Mouse (Mus musculus): ENCODE data around the gene Grm1. TPM values are rescaled to one million over a fixed set of nuclear protein-coding genes. Genes with fewer than 3 reads are reported as not detected.
A peak's percentile ranks its signal among the peaks of the same experiment; 100 is the strongest.
"Not testable (repeated sequence)": the region's sequence is repeated elsewhere in the genome, so short reads cannot be mapped to it uniquely, and the experiment has no call there.

Gene Grm1
- total and polyA plus RNA-seq, 2 experiments from 2014 or later, result 14.8 to 30.1 TPM

GRCm38 (mm10) chr10:11080013-11080724 lies 2.0 kb downstream of the Grm1 start:
- H3K4me1 ChIP-seq (ENCODE audit: insufficient read depth, low read length), result peaks cover 5% of the 10 kb centered on the region; the same call in 1 of the 2 replicates

GRCm38 (mm10) chr10:11079506-11079905 lies 2.6 kb downstream of the Grm1 start:
- H3K9ac ChIP-seq (replicated peaks; ENCODE audit: low read length, poor library complexity, severe bottlenecking), result peak overlapping the region; percentile 55; the same call in 1 of the 2 replicates

More at GRCm38 (mm10) chr10:11080013-11080724, 2.0 kb downstream of the Grm1 start:
- ATAC-seq (ENCODE audit: low FRiP score), result peak; percentile 44; the same call in 1 of the 2 replicates
- no peak overlapping the region for H3K27ac ChIP-seq (ENCODE audit: low read depth, low read length)
- DNase-seq (ENCODE audit: low spot score), result peak; percentile 12
- peak overlapping the region; percentile 57 for H3K4me3 ChIP-seq (ENCODE audit: low read depth, low read length)
- peak overlapping the region; percentile 55 for H3K9ac ChIP-seq (replicated peaks; ENCODE audit: low read length, poor library complexity, severe bottlenecking)
- H3K36me3 ChIP-seq (ENCODE audit: insufficient read depth, low read length), result no peaks in the 10 kb centered on the region
- TF ChIP-seq CTCF (IDR thresholded peaks at IDR 0.05), result no peak
- H3K9me3 ChIP-seq (ENCODE audit: low read length), result no peaks in the 10 kb centered on the region
- WGBS, result 6% methylated on average over 33 of the region's 33 CpGs
- no peaks in the 10 kb centered on the region for H3K27me3 ChIP-seq (ENCODE audit: insufficient read depth, low read length)
- H3K4me2 ChIP-seq (ENCODE audit: low read depth, low read length, poor library complexity, severe bottlenecking), result peak overlapping the region; percentile 67

GRCm38 (mm10) chr10:11065136-11065535 lies 17.0 kb downstream of the Grm1 start:
- Histone ChIP-seq H3K9ac (replicated peaks; ENCODE audit: low read length, poor library complexity, severe bottlenecking) (no peak overlapping the region), H3K4me2 (ENCODE audit: low read depth, low read length, poor library complexity, severe bottlenecking) (no peak overlapping the region), H3K36me3 (ENCODE audit: insufficient read depth, low read length) (no peaks in the 10 kb centered on the region), H3K27ac (ENCODE audit: low read depth, low read length) (no peak overlapping the region), H3K27me3 (ENCODE audit: insufficient read depth, low read length) (no peaks in the 10 kb centered on the region), H3K4me1 (ENCODE audit: insufficient read depth, low read length) (no peaks in the 10 kb centered on the region), H3K9me3 (ENCODE audit: low read length) (0 out of 2 replicates have a peak, but pooled peaks cover 3% of the 10 kb centered on the region), H3K4me3 (ENCODE audit: low read depth, low read length) (no peak overlapping the region)
- DNase-seq (ENCODE audit: low spot score) (no peak), ATAC-seq (ENCODE audit: low FRiP score) (no peak)
- no peak for TF ChIP-seq CTCF (IDR thresholded peaks at IDR 0.05)
- 64% methylated on average over 2 of the region's 2 CpGs for WGBS

More at GRCm38 (mm10) chr10:11079506-11079905, 2.6 kb downstream of the Grm1 start:
- H3K36me3 ChIP-seq (ENCODE audit: insufficient read depth, low read length), result no peaks in the 10 kb centered on the region
- peak overlapping the region; percentile 67 for H3K4me2 ChIP-seq (ENCODE audit: low read depth, low read length, poor library complexity, severe bottlenecking)
- H3K4me1 ChIP-seq (ENCODE audit: insufficient read depth, low read length), result peaks cover 5% of the 10 kb centered on the region; the same call in 1 of the 2 replicates
- H3K27ac ChIP-seq (ENCODE audit: low read depth, low read length), result no peak overlapping the region
- DNase-seq (ENCODE audit: low spot score), result no peak
- ATAC-seq (ENCODE audit: low FRiP score), result no peak
- WGBS, result 74% methylated on average over 8 of the region's 8 CpGs
- peak overlapping the region; percentile 57 for H3K4me3 ChIP-seq (ENCODE audit: low read depth, low read length)
- no peaks in the 10 kb centered on the region for H3K9me3 ChIP-seq (ENCODE audit: low read length)
- no peak for TF ChIP-seq CTCF (IDR thresholded peaks at IDR 0.05)
- no peaks in the 10 kb centered on the region for H3K27me3 ChIP-seq (ENCODE audit: insufficient read depth, low read length)

GRCm38 (mm10) chr10:11061318-11062071 lies 20.7 kb downstream of the Grm1 start:
- Histone ChIP-seq H3K9me3 (ENCODE audit: low read length) (no peaks in the 10 kb centered on the region), H3K27ac (ENCODE audit: low read depth, low read length) (no peak overlapping the region), H3K4me3 (ENCODE audit: low read depth, low read length) (no peak overlapping the region), H3K4me2 (ENCODE audit: low read depth, low read length, poor library complexity, severe bottlenecking) (no peak overlapping the region), H3K4me1 (ENCODE audit: insufficient read depth, low read length) (no peaks in the 10 kb centered on the region), H3K9ac (replicated peaks; ENCODE audit: low read length, poor library complexity, severe bottlenecking) (no peak overlapping the region), H3K36me3 (ENCODE audit: insufficient read depth, low read length) (no peaks in the 10 kb centered on the region), H3K27me3 (ENCODE audit: insufficient read depth, low read length) (no peaks in the 10 kb centered on the region)
- TF ChIP-seq CTCF (IDR thresholded peaks at IDR 0.05), result no peak
- ATAC-seq (ENCODE audit: low FRiP score) (peak; percentile 74; the same call in 1 of the 2 replicates), DNase-seq (ENCODE audit: low spot score) (peak; percentile 80)
- WGBS, result 69% methylated on average over 10 of the region's 10 CpGs

- Histone ChIP-seq H3K36me3 (ENCODE audit: insufficient read depth, low read length) (no peaks in the 10 kb centered on the region), H3K4me2 (ENCODE audit: low read depth, low read length, poor library complexity, severe bottlenecking) (no peak overlapping the region), H3K27ac (ENCODE audit: low read depth, low read length) (no peak overlapping the region), H3K27me3 (ENCODE audit: insufficient read depth, low read length) (no peaks in the 10 kb centered on the region), H3K4me3 (ENCODE audit: low read depth, low read length) (no peak overlapping the region), H3K9me3 (ENCODE audit: low read length) (no peaks in the 10 kb centered on the region), H3K4me1 (ENCODE audit: insufficient read depth, low read length) (no peaks in the 10 kb centered on the region), H3K9ac (replicated peaks; ENCODE audit: low read length, poor library complexity, severe bottlenecking) (no peak overlapping the region)
- 85% methylated on average over 7 of the region's 7 CpGs for WGBS
- DNase-seq (ENCODE audit: low spot score), result no peak
- TF ChIP-seq CTCF (IDR thresholded peaks at IDR 0.05), result no peak
- no peak for ATAC-seq (ENCODE audit: low FRiP score)
Observed at GRCm38 (mm10) chr10:11049361-11049760, 32.8 kb downstream of the Grm1 start.

GRCm38 (mm10) chr10:11045421-11045820 lies 36.7 kb downstream of the Grm1 start:
- not testable (repeated sequence) for H3K9ac ChIP-seq (replicated peaks; ENCODE audit: low read length, poor library complexity, severe bottlenecking); DNase-seq (ENCODE audit: low spot score); H3K27me3 ChIP-seq (ENCODE audit: insufficient read depth, low read length); H3K9me3 ChIP-seq (ENCODE audit: low read length); H3K27ac ChIP-seq (ENCODE audit: low read depth, low read length); H3K4me2 ChIP-seq (ENCODE audit: low read depth, low read length, poor library complexity, severe bottlenecking); H3K36me3 ChIP-seq (ENCODE audit: insufficient read depth, low read length); H3K4me3 ChIP-seq (ENCODE audit: low read depth, low read length); ATAC-seq (ENCODE audit: low FRiP score); H3K4me1 ChIP-seq (ENCODE audit: insufficient read depth, low read length)
- WGBS, result 71% methylated on average over 12 of the region's 13 CpGs
